Mouse (Mus musculus): ENCODE results near the gene Ppp1r14a.

Gene Ppp1r14a

GRCm38 (mm10) chr7:29279924-29280323, 9.2 kb upstream of the Ppp1r14a start:
- no peak for DNase-seq (ENCODE audit: low spot score)

GRCm38 (mm10) chr7:29280801-29281200, 8.3 kb upstream of the Ppp1r14a start:
- no peak for DNase-seq (ENCODE audit: low spot score)

DNA sequence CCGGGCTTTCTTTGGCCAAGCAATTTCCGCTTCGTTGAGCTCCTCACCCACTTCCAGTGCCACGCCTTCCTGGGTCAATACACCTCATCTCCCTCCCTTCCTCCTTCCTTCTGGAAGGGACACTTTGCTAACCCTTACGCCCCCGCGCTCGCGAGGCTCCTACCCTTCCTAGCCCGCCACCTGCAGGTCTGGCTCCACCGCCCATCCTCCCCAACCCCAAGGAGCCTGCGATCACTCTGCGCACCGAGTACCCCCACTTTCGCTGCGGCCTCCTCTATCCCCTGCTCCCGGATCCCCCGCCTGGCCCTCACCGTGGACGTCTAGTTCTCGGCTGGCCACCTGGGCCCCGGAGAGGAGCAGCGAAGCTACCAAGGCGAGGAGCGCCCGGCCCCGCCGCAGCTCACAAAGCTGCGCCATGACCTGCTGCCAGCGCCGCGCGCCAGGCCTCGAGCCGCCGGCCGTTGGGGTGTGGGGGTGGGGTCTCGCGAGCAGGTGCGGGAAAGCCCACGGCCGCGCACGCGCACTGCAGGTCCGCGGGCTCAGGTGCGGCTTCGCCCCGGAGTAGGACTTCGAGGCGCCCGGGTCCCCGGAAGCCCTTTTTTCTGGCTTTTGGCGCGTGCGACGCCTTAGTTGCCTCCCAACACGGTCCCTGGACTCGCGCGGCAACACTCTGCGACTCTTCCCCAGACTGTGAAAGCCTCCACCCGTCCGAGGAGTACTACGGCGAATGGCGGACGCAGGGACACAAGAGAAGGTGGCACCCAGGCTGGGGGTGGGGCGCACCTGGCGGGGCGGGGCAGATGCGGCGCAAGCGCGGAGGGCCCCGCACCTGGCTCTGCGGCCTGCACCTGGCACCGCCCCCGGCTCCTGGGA, 7.7 kb upstream of the Ppp1r14a start, which contains the start of gene Spint2:
Spint2 (minus strand) TSS at position 712 of the 873 bp plus-strand sequence.
- DNase-seq (ENCODE audit: low spot score), result no peak

DNA sequence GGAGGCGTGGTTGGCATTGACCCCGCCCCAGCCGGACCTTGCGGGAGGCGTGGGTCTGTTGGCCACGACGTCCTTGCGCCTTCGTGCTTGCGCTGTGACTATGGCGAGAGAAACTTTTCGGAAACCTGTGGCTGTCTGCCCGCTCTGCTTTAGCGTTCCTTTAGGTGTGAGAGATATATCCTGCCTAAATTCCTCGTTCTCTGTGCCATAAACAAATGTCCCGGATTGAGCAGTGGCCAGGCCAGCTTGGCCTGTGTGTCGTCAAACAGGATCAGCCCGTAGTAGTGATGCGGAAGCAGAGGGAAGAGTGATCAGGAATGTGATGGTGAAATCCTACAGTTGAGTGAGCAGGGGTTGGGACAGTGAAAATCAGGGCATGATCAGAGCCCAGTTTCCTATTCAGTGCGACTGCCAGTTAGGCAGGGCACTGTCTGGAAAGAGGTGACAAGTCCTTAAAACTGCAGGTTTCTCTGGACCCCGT, 7.0 kb upstream of the Ppp1r14a start:
- DNase-seq (ENCODE audit: low spot score), result no peak

DNA sequence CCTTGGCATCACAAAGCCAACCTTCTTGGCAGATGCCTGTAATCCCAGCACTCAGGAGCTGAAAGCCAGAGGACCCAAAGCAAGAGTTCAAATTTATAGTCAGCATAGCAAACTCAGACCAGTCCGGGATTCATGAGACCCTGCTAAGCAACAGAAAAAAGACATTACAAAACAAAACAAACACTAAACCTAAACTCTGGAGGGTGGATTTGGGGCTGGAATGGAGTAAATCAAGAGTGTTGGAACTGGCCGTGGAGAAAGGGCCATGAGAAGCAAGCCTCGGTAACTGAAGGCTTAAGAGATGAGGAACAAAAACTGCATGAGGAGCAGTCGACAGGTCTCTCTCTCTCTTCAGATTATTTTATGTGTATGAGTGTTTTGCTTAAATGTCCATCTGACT, 5.2 kb upstream of the Ppp1r14a start:
- no peak for DNase-seq (ENCODE audit: low spot score)

GRCm38 (mm10) chr7:29284523-29284922, 4.6 kb upstream of the Ppp1r14a start:
- DNase-seq (ENCODE audit: low spot score), result no peak

- DNase-seq (ENCODE audit: low spot score), result no peak
Measured at GRCm38 (mm10) chr7:29287481-29287880, 1.6 kb upstream of the Ppp1r14a start.

DNA sequence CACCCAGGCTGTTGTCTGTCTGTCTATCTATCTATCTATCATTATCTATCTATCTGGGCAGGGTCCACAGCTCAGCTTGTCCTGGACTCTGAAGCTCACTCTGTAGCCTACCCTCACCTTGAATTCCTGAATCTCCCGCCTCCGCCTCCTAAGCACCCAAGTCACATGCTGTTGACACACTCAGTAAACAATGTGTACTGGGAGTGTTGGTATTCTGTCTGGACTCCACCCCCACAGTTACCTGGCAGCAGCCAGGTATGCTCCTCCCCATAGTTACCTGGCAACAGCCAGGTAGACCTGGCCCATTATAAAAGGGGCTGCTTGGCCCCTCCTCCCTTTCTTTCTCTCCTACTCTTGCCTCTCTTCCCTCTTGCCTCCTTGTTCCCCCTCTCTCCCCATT, 1.0 kb upstream of the Ppp1r14a start:
- DNase-seq (ENCODE audit: low spot score), result no peak

GRCm38 (mm10) chr7:29289856-29290255, 748 bp downstream of the Ppp1r14a start:
- no peak for DNase-seq (ENCODE audit: low spot score)

- no peak for DNase-seq (ENCODE audit: low spot score)
Measured at GRCm38 (mm10) chr7:29290691-29291485, 1.8 kb downstream of the Ppp1r14a start.

DNA sequence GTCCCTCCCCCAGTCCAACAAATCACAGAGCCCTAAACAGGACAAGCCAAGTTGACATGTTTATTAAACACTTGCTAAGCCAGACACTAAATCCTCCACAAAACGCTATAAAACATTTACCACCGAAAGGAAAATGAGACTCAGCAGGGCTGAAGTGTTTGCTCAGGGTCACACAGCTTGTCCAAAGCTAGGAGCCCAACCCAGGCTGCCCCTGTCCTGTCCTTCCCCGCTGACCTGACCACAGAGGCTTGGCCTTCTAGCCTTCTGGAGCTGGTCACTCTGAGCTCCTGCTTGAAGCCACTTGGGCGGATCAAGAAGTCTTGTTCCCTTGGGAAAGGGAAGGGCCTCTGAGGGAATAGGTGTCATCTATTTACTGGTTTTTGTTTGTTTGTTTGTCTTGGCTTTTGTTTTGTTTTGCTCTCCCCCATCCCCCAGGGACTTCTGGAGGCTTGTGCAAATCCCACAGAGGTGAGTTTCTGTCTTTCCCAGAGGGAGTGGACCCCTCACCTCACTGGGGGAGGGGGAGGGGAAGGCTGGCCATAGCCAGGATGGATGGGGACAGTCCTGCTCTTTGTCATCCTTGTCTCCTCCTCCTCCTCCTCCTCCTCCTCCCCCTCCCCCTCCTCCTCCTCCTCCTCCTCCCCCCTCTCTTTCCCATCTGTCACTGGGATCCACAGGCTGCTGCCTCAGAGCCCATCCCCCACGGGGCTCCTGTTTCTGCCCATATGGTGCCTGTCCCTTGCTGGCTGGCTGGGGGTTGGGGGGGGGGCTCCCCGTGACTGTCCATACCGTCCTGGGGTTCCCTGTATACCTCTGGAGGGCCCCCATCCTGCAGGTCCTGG, 2.7 kb downstream of the Ppp1r14a start:
- no peak for DNase-seq (ENCODE audit: low spot score)

DNA sequence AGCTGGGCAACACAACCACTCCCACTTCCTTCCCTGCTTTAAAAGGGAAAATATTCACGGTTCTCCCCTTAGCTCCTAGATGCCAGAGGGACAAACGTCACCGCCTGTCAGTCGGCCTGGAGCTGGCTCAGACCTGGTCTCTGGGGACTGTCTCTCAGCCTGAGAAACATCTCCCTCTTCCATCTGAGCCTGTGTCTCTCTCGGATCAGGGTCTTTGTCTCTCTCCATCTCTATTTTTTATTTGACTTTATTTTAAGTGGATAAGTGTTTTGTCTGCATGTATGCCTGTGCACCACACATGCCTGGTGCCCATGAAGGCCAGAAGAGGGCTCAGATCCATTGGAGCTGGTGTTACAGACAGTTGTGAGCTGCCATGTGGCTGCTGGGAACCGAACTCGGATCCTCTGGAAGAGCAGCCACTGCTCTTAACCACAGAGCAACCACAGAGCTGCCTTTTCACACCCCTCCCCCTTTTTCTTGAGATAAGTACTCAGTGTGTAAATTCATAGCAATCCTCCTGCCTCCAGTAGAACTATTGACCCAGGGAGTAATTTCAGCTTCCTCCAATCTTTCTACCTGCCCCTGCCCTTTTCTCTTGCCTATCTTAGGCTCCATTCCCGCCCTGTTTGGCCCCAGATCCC, 3.5 kb downstream of the Ppp1r14a start:
- no peak for DNase-seq (ENCODE audit: low spot score)

GRCm38 (mm10) chr7:29293131-29294065, 4.3 kb downstream of the Ppp1r14a start:
- no peak for DNase-seq (ENCODE audit: low spot score)

GRCm38 (mm10) chr7:29294111-29294761, 5.1 kb downstream of the Ppp1r14a start:
- no peak for DNase-seq (ENCODE audit: low spot score)

GRCm38 (mm10) chr7:29295861-29296647, 6.9 kb downstream of the Ppp1r14a start:
- no peak for DNase-seq (ENCODE audit: low spot score)

DNA sequence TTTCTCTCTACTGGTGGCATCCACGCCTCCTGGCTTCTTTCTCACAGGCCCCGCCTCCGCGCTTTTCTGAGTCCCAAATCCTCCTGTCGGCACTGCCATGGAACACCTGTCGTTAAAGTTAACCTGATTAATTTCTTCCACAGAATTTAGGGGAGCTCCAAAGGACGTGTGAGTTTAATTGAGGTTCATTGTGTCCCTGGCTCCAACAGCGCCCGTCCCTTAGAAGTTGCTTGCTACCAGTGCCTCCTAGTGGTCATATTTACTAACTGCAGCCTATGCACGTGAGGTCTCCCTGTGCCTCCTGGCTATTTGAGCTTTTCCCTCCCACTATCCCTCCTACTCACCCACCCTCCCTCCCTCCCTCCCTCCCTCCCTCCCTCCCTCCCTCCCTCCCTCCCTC, 7.9 kb downstream of the Ppp1r14a start:
- DNase-seq (ENCODE audit: low spot score), result no peak

DNA sequence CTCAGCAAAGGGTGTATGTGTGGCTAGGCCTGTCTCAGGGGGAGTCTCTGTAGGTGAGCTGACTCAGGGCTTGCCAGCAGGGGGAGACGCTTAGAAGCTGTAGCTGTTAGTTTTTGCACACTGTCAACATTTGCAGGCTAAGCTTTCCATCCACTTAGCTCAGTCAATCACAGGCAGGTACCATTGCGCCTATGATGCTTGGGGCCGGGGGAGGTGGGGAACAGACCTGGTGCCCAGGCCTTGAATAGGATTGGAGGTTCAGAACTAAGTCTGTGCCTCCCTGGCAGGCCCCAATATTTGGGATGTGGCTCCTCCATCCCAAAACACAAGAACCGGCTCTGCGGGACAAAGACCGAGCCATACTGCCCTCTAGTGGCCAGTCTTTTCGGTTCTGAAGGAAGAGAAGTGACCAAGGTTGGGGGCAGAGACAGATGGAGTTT, 12.0 kb downstream of the Ppp1r14a start:
- DNase-seq (ENCODE audit: low spot score), result no peak

- no peak for DNase-seq (ENCODE audit: low spot score)
Measured at GRCm38 (mm10) chr7:29302641-29303040, 13.5 kb downstream of the Ppp1r14a start.
